Mouse (Mus musculus) heart, embryonic 14.5 days (tissue): ENCODE data around the gene Spata32. TPM values are rescaled to one million over a fixed set of nuclear protein-coding genes. Genes with fewer than 3 reads are reported as not detected.
A peak's percentile ranks its signal among the peaks of the same experiment; 100 is the strongest.

Experiments
- ATAC-seq: fragments of 200-750 bp; cut with Nextera tagmentation; 2 replicates; pipeline ENCODE4 v1.8.0; 2017; ENCODE audit warnings: low read depth, moderate TSS enrichment; ENCODE audit not compliant: insufficient number of reproducible peaks, insufficient read depth, low FRiP score
- H3K27ac ChIP-seq, 2 experiments: fragments of 200-500 bp in 1 of 2; fragments of 300-500 bp in 1 of 2; sonication (generic) in 1 of 2; replicated peaks in 1 of 2; 2 replicates each; pipeline ENCODE4 v1.5.1; 2012 to 2014; ENCODE audit warnings: low read depth in 2 of 2, low read length in 2 of 2, control low read depth in 1 of 2, mild to moderate bottlenecking in 1 of 2, mixed read lengths in 1 of 2; ENCODE audit not compliant: control insufficient read depth in 1 of 2, insufficient read depth in 1 of 2
- H3K27me3 ChIP-seq: fragments of 300-500 bp; sonication (generic); 2 replicates; pipeline ENCODE4 v1.6.1; 2014; ENCODE audit warnings: mild to moderate bottlenecking, low read length, control low read depth; ENCODE audit not compliant: control insufficient read depth, insufficient read depth
- H3K36me3 ChIP-seq: fragments of 300-500 bp; sonication (generic); 2 replicates; pipeline ENCODE4 v1.6.1; 2014; ENCODE audit warnings: mild to moderate bottlenecking, control low read depth, low read length, mixed read lengths; ENCODE audit not compliant: control insufficient read depth, insufficient read depth
- H3K4me1 ChIP-seq, 2 experiments: fragments of 200-500 bp in 1 of 2; fragments of 300-500 bp in 1 of 2; sonication (generic) in 1 of 2; 2 replicates each; pipeline ENCODE4 v1.6.1; 2012 to 2014; ENCODE audit warnings: low read length in 2 of 2, control low read depth in 1 of 2, mixed read lengths in 1 of 2; ENCODE audit not compliant: control insufficient read depth in 2 of 2, insufficient read depth in 2 of 2
- H3K4me2 ChIP-seq: fragments of 300-500 bp; sonication (generic); 2 replicates; pipeline ENCODE4 v1.6.1; 2014; ENCODE audit warnings: mild to moderate bottlenecking, low read length
- H3K4me3 ChIP-seq, 2 experiments: fragments of 200-500 bp in 1 of 2; fragments of 300-500 bp in 1 of 2; sonication (generic) in 1 of 2; 2 replicates each; pipeline ENCODE4 v1.5.1; 2012 to 2014; ENCODE audit warnings: low read length in 2 of 2, mild to moderate bottlenecking in 2 of 2, control low read depth in 1 of 2, low read depth in 1 of 2, moderate library complexity in 1 of 2; ENCODE audit not compliant: control insufficient read depth in 1 of 2, insufficient read depth in 1 of 2
- H3K9ac ChIP-seq: fragments of 300-500 bp; sonication (generic); 2 replicates; pipeline ENCODE4 v1.6.1; 2014; ENCODE audit warnings: mild to moderate bottlenecking, low read length
- H3K9me3 ChIP-seq: fragments of 300-500 bp; sonication (generic); 2 replicates; pipeline ENCODE4 v1.6.1; 2016; ENCODE audit warnings: low read length, control low read depth; ENCODE audit not compliant: control insufficient read depth
- WGBS: fragments of 180-500 bp; shearing (Covaris S2); extraction: QIAGEN DNeasy Blood & Tissue Kit; methylation state at CpG from one replicate; pipeline ENCODE4 v1.1.7; 2014; 5-methylcytosine and 5-hydroxymethylcytosine counted together
- polyA plus RNA-seq: library from polyadenylated mRNA; unstranded; fragments of >200 nt; fragmentation: Nextera tagmentation; extraction: Ambion mirVana; gene quantifications from 2 replicates; pipeline ENCODE4 v1.2.1, GENCODE M21; 2014

Spata32 gene
- polyA plus RNA-seq, 1 experiment from 2014 or later: not detected

DNA sequence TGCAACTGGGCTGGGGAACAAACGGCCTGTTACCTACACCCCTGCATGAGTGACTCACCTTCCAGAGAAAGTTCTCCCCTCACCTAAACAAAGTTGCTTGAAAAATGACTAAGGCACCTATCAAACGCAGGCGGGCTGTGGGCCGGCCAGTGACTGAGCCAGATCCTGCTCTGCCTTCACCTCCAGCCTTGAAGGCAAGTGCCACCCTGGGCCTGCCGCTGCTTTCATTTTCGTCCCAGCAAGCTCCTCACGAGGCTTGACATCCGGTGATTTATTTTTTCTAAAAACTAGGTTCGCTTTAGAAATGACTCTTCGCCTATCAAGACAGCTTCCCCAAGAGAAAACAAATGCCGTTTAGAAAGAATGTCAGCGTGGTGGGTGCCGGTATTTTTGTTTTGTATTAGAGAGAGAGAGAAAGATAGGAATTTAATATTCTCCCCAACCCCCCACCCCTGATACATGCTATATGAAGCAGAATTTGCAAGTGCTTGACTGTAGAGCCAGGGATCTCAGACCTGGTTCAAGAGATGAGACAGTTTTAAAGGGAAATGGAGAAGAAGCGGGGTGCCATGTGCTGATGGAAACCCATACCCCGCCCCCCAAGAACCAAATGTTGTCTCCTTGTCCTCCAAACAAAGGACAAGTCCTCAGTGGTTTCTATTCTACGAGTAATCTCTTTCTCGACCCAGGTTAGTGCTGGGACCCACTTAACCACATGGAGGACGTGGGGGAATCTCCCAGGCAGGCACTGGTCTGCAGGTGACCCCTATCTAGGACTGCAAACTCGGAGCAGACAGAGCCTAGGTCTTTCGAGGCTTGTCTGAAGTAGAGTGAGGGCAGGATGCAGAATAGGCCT is 44.4 kb upstream of the Spata32 start:
- Histone ChIP-seq H3K9me3 (no peaks in the 10 kb centered on the region), H3K4me1 (peaks cover 21 to 33% of the 10 kb centered on the region in 2 experiments), H3K36me3 (no peaks in the 10 kb centered on the region), H3K9ac (peak overlapping the region; percentile 60), H3K27me3 (no peaks in the 10 kb centered on the region), H3K4me3 (no peak overlapping the region), H3K27ac (peak overlapping the region in 1 of 2 experiments; percentile 61; a peak in 2 of 4 replicates), H3K4me2 (peak overlapping the region; percentile 55)
- ATAC-seq: no peak
- 59% methylated on average over 20 of the region's 20 CpGs for WGBS

DNA sequence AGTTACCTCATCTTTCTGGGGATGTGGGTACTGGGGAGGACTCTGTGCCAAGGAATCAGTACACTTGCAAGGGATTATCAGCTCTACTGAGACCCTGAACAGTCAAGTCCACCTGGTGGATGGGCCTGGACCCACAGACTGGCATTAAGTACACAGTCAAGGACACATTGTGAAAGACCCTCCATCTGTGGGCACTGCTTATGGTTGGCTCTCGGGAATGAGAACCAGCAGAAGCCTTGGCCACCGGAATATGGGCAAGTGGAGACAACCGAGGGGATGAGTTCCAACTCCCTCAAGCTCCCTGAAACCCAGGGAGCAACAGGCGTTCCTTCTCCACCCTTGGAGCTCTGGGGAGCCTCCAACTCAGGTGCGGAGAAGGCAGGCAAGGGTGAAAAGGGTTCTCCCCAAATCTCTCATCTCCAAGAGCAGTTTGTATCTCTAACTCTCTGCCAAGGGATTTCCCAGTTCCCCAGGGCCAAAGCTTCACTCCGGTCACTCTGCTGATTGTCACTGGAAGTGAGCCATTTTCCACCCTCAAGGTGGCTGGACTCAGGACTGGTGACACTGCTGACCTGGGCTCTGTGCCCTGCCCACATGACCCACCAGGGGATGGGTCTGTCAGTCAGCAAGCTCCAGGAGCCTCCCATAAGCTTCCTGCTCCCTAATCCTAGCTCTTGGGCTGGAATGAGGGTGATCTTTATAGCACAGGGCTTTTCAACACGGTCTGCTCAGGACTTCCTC is 43.6 kb upstream of the Spata32 start:
- 71% methylated on average over 7 of the region's 7 CpGs for WGBS
- H3K36me3 ChIP-seq: no peaks in the 10 kb centered on the region
- H3K9ac ChIP-seq: peak overlapping the region; percentile 60
- H3K4me2 ChIP-seq: peak overlapping the region; percentile 55
- no peak overlapping the region for H3K4me3 ChIP-seq
- ATAC-seq: no peak
- no peaks in the 10 kb centered on the region for H3K9me3 ChIP-seq
- no peaks in the 10 kb centered on the region for H3K27me3 ChIP-seq
- H3K4me1 ChIP-seq: peaks cover 21 to 33% of the 10 kb centered on the region in 2 experiments
- peak overlapping the region in 1 of 2 experiments; percentile 61; a peak in 2 of 4 replicates for H3K27ac ChIP-seq

DNA sequence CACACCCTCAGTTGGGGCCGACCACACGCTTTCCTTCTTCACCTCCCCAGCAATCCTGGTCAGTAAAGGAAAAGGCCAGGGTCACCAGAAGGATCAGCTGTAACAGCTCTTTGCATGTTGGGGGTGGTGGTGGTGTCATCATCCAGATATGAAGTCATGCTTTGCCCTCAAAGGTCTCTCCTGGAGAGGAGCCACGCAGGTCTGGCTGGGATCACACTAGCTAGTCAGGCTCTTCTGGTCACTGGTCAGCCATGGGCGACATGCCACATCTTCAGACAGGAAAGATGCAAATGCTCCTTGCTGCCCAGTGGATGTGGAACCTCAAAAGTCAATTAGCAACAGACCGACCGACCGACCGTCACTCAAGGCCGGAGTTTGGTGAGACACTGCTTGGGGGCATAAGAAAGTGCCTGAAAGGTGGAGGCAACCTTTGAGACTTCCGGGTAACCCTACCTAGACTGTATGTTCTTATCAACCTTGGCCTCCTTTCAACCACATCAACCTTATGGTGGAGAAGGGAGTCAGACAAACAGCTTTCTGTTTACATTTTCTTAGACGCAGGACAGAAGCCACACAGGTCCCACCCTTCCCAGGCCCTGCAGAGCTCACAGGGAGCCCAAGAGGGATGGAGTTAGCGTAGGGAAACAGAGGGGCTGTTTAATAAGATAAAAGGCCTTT is 42.4 kb upstream of the Spata32 start:
- H3K4me3 ChIP-seq: no peak overlapping the region

DNA sequence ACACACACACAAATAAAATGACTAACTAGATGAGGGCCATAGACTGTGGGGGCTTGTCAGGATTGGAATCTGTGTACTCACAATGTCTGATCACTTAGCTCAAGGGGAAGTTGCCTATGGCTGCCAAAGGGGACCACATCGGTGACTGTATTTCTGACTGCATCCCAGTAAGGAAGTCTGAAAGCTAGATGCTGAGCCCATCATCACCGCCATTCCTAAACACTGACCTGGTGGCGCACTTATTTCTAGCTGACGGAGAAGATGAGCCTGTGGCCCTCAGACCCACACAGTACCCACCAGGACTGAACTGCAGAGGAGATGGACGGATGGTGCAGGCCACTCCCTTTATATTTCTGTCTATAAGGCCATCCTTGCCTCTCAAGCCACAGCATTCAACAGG is 41.8 kb upstream of the Spata32 start:
- Histone ChIP-seq H3K4me3 (no peak overlapping the region), H3K4me1 (peaks cover 17 to 21% of the 10 kb centered on the region in 2 experiments)

More for the DNA sequence above, 42.4 kb upstream of the Spata32 start:
- ATAC-seq: no peak
- H3K4me1 ChIP-seq: peaks cover 17 to 23% of the 10 kb centered on the region in 2 experiments
- H3K27me3 ChIP-seq: no peaks in the 10 kb centered on the region
- H3K9ac ChIP-seq: no peak overlapping the region
- H3K9me3 ChIP-seq: no peaks in the 10 kb centered on the region
- H3K4me2 ChIP-seq: no peak overlapping the region
- 79% methylated on average over 12 of the region's 12 CpGs for WGBS
- H3K36me3 ChIP-seq: no peaks in the 10 kb centered on the region
- no peak overlapping the region for H3K27ac ChIP-seq

DNA sequence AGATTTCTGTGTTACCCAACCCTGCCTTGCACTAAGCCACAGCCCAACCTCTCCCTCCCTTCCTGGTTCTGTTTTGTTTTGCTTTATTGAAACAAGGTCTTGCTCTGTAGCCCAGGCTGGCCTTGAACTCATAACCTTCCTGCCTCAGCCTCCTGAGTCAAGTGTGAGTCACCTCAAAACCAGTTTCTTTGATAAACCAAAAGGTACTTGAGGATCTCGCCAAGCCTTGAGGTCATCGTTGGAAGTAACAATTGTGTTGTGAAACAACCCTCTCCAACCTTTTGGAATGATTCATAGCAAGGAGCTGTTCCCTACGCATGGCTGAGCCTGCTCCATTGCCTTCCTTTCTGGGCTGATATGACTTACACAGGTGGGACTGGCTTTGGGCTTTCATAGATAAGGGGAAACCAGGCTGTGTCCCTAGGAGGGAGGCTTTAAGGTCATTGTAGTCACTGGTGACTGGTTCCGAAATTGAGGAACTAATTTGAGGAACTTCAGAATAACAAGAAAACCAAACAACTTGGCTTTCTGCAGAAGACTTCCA is 39.8 kb upstream of the Spata32 start:
- Histone ChIP-seq H3K27me3 (no peaks in the 10 kb centered on the region), H3K9ac (no peak overlapping the region), H3K9me3 (no peaks in the 10 kb centered on the region), H3K4me2 (no peak overlapping the region), H3K27ac (no peak overlapping the region), H3K36me3 (no peaks in the 10 kb centered on the region), H3K4me1 (peaks cover 13 to 15% of the 10 kb centered on the region in 2 experiments), H3K4me3 (no peak overlapping the region)
- no peak for ATAC-seq
- WGBS: 84% methylated on average over 4 of the region's 4 CpGs

More for the DNA sequence above, 41.8 kb upstream of the Spata32 start:
- Histone ChIP-seq H3K27ac (no peak overlapping the region), H3K27me3 (no peaks in the 10 kb centered on the region), H3K9me3 (no peaks in the 10 kb centered on the region), H3K36me3 (no peaks in the 10 kb centered on the region), H3K9ac (no peak overlapping the region), H3K4me2 (no peak overlapping the region)
- no peak for ATAC-seq
- 87% methylated on average over 5 of the region's 5 CpGs for WGBS

DNA sequence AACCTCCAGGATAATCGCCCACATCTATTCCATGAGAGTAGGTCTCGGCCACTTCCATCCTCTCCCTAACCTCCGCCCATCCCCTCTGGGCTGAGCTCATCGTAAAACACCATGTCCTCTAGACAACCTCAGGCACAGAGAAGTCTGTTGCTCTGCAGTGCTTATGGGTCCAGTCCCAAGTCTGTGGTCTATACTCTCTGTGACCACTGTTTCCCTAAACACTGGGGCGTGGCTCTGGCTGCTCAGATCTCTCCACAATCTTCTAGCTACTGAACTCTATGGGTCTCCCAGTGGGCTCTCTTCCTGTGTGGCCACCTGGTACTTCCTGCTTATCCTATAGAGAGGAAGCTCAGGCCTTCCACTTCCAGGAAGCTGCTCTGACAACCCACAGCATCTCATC is 35.4 kb upstream of the Spata32 start:
- no peak overlapping the region for H3K4me3 ChIP-seq
- H3K9me3 ChIP-seq: no peaks in the 10 kb centered on the region
- no peak overlapping the region for H3K27ac ChIP-seq
- H3K27me3 ChIP-seq: no peaks in the 10 kb centered on the region
- H3K36me3 ChIP-seq: no peaks in the 10 kb centered on the region
- ATAC-seq: no peak
- H3K9ac ChIP-seq: no peak overlapping the region
- 84% methylated on average over 5 of the region's 5 CpGs for WGBS
- H3K4me2 ChIP-seq: no peak overlapping the region
- H3K4me1 ChIP-seq: peaks cover 7 to 10% of the 10 kb centered on the region in 2 experiments

DNA sequence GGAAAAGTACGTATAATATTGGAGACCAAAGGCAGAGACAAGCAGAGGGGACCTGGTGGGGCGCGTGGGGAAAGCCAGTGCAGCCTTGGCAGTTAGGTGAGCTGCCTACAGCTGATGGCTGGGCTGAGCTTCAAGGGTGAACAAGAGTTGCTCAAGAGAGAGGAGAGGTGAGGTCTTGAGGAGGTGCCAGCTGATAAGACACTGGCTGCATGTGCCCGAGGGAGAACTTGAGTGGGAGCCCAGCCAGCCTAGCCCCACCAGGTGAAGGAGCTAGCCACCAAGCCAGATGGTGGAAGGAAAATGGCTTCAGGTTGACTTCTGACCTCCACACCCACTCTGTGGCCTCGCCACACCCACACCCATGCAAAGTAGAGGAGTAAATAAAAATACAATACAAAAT is 34.1 kb upstream of the Spata32 start:
- no peaks in the 10 kb centered on the region for H3K36me3 ChIP-seq
- H3K9ac ChIP-seq: no peak overlapping the region
- no peak overlapping the region for H3K4me2 ChIP-seq
- H3K4me1 ChIP-seq: peaks cover 17 to 23% of the 10 kb centered on the region in 2 experiments
- 75% methylated on average over 5 of the region's 5 CpGs for WGBS
- H3K4me3 ChIP-seq: no peak overlapping the region
- no peaks in the 10 kb centered on the region for H3K27me3 ChIP-seq
- H3K9me3 ChIP-seq: no peaks in the 10 kb centered on the region
- no peak overlapping the region for H3K27ac ChIP-seq
- no peak for ATAC-seq
